Mouse (Mus musculus): ENCODE measurements around the gene Chd3. TPM values are rescaled to one million over a fixed set of nuclear protein-coding genes. Genes with fewer than 3 reads are reported as not detected.
"Not testable (repeated sequence)": the region's sequence is repeated elsewhere in the genome, so short reads cannot be mapped to it uniquely, and the experiment has no call there.

Gene Chd3
- polyA plus RNA-seq, 1 experiment from 2014 or later: 68.0 TPM

- peak overlapping the region; percentile 75 for H3K4me2 ChIP-seq (ENCODE audit: low read length)
- H3K36me3 ChIP-seq (ENCODE audit: control insufficient read depth, insufficient read depth, low read length): 0 out of 2 replicates have a peak, but pooled peaks cover 2% of the 10 kb centered on the region
- H3K9ac ChIP-seq (ENCODE audit: low read depth, low read length): peak overlapping the region; percentile 81
- ATAC-seq: no peak
- peak overlapping the region; percentile 63 for H3K4me3 ChIP-seq (ENCODE audit: low read length)
- 17% methylated on average over 18 of the region's 18 CpGs for whole genome bisulfite sequencing
- H3K9me3 ChIP-seq (ENCODE audit: control insufficient read depth, low read length): no peaks in the 10 kb centered on the region
- H3K27me3 ChIP-seq (replicated peaks; ENCODE audit: control insufficient read depth, insufficient read depth, low read length): no peaks in the 10 kb centered on the region
- H3K4me1 ChIP-seq (ENCODE audit: control insufficient read depth, insufficient read depth, low read depth, low read length): peaks cover 37% of the 10 kb centered on the region
- H3K27ac ChIP-seq (ENCODE audit: low read depth, low read length): peak overlapping the region; percentile 89
Observed at GRCm38 (mm10) chr11:69322693-69323471, 46.3 kb downstream of the Chd3 start.

- Histone ChIP-seq H3K27me3 (replicated peaks; ENCODE audit: control insufficient read depth, insufficient read depth, low read length) (no peaks in the 10 kb centered on the region), H3K36me3 (ENCODE audit: control insufficient read depth, insufficient read depth, low read length) (peaks cover 5% of the 10 kb centered on the region; the same call in 1 of the 2 replicates), H3K4me2 (ENCODE audit: low read length) (peak overlapping the region; percentile 75), H3K9ac (ENCODE audit: low read depth, low read length) (no peak overlapping the region), H3K27ac (ENCODE audit: low read depth, low read length) (no peak overlapping the region), H3K9me3 (ENCODE audit: control insufficient read depth, low read length) (no peaks in the 10 kb centered on the region), H3K4me1 (ENCODE audit: control insufficient read depth, insufficient read depth, low read depth, low read length) (peaks cover 36% of the 10 kb centered on the region), H3K4me3 (ENCODE audit: low read length) (no peak overlapping the region)
- no peak for ATAC-seq
- WGBS: 47% methylated on average over 6 of the region's 6 CpGs
Observed at GRCm38 (mm10) chr11:69322010-69322409, 47.2 kb downstream of the Chd3 start.

- H3K36me3 ChIP-seq (ENCODE audit: control insufficient read depth, insufficient read depth, low read length): peaks cover 5% of the 10 kb centered on the region; the same call in 1 of the 2 replicates
- H3K9me3 ChIP-seq (ENCODE audit: control insufficient read depth, low read length): no peaks in the 10 kb centered on the region
- H3K27me3 ChIP-seq (replicated peaks; ENCODE audit: control insufficient read depth, insufficient read depth, low read length): no peaks in the 10 kb centered on the region
- H3K4me1 ChIP-seq (ENCODE audit: control insufficient read depth, insufficient read depth, low read depth, low read length): peaks cover 31% of the 10 kb centered on the region
- H3K4me3 ChIP-seq (ENCODE audit: low read length): no peak overlapping the region
- no peak overlapping the region for H3K27ac ChIP-seq (ENCODE audit: low read depth, low read length)
- 88% methylated on average over 6 of the region's 6 CpGs for WGBS
- H3K9ac ChIP-seq (ENCODE audit: low read depth, low read length): no peak overlapping the region
- no peak for ATAC-seq
- H3K4me2 ChIP-seq (ENCODE audit: low read length): peak overlapping the region; percentile 75; the same call in 1 of the 2 replicates
Observed at GRCm38 (mm10) chr11:69321580-69321979, 47.6 kb downstream of the Chd3 start.

DNA sequence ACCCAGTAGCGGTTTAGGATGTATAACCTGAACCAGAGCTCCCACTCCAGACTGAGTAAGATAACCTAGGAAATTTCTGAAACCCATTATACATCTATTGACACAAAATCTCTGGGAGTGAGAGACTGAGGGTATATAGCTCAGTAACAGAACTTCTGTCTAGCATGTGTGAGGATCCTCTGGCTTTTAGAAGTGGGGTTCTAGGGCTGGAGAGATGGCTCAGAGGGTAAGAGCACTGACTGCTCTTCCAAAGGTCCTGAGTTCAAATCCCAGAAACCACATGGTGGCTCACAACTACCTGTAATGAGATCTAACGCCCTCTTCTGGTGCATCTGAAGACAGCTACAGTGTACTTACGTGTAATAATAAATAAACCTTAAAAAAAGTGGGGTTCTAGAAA, 51.2 kb downstream of the Chd3 start:
- not testable (repeated sequence) for H3K9ac ChIP-seq (ENCODE audit: low read depth, low read length); H3K27ac ChIP-seq (ENCODE audit: low read depth, low read length); H3K27me3 ChIP-seq (replicated peaks; ENCODE audit: control insufficient read depth, insufficient read depth, low read length); ATAC-seq; H3K4me2 ChIP-seq (ENCODE audit: low read length); H3K36me3 ChIP-seq (ENCODE audit: control insufficient read depth, insufficient read depth, low read length); H3K9me3 ChIP-seq (ENCODE audit: control insufficient read depth, low read length); H3K4me3 ChIP-seq (ENCODE audit: low read length)
- WGBS: 88% methylated on average over 3 of the region's 3 CpGs
- peaks cover 18% of the 10 kb centered on the region for H3K4me1 ChIP-seq (ENCODE audit: control insufficient read depth, insufficient read depth, low read depth, low read length)

- H3K9me3 ChIP-seq (ENCODE audit: control insufficient read depth, low read length): no peaks in the 10 kb centered on the region
- H3K4me3 ChIP-seq (ENCODE audit: low read length): no peak overlapping the region
- H3K9ac ChIP-seq (ENCODE audit: low read depth, low read length): no peak overlapping the region
- H3K4me1 ChIP-seq (ENCODE audit: control insufficient read depth, insufficient read depth, low read depth, low read length): peaks cover 5% of the 10 kb centered on the region
- H3K36me3 ChIP-seq (ENCODE audit: control insufficient read depth, insufficient read depth, low read length): peaks cover 5% of the 10 kb centered on the region; the same call in 1 of the 2 replicates
- ATAC-seq: no peak
- 98% methylated on average over 6 of the region's 6 CpGs for WGBS
- no peak overlapping the region for H3K4me2 ChIP-seq (ENCODE audit: low read length)
- no peaks in the 10 kb centered on the region for H3K27me3 ChIP-seq (replicated peaks; ENCODE audit: control insufficient read depth, insufficient read depth, low read length)
- H3K27ac ChIP-seq (ENCODE audit: low read depth, low read length): no peak overlapping the region
Observed at GRCm38 (mm10) chr11:69316361-69316760, 52.8 kb downstream of the Chd3 start.

GRCm38 (mm10) chr11:69311266-69311665, 57.9 kb downstream of the Chd3 start:
- Histone ChIP-seq H3K4me3 (ENCODE audit: low read length) (no peak overlapping the region), H3K36me3 (ENCODE audit: control insufficient read depth, insufficient read depth, low read length) (peaks cover 18% of the 10 kb centered on the region), H3K4me1 (ENCODE audit: control insufficient read depth, insufficient read depth, low read depth, low read length) (peaks cover 3% of the 10 kb centered on the region; the same call in 1 of the 2 replicates), H3K27me3 (replicated peaks; ENCODE audit: control insufficient read depth, insufficient read depth, low read length) (no peaks in the 10 kb centered on the region), H3K9me3 (ENCODE audit: control insufficient read depth, low read length) (no peaks in the 10 kb centered on the region), H3K4me2 (ENCODE audit: low read length) (no peak overlapping the region), H3K9ac (ENCODE audit: low read depth, low read length) (no peak overlapping the region), H3K27ac (ENCODE audit: low read depth, low read length) (peak overlapping the region; percentile 5; the same call in 1 of the 2 replicates)
- no peak for ATAC-seq
- WGBS: 65% methylated on average over 7 of the region's 7 CpGs

DNA sequence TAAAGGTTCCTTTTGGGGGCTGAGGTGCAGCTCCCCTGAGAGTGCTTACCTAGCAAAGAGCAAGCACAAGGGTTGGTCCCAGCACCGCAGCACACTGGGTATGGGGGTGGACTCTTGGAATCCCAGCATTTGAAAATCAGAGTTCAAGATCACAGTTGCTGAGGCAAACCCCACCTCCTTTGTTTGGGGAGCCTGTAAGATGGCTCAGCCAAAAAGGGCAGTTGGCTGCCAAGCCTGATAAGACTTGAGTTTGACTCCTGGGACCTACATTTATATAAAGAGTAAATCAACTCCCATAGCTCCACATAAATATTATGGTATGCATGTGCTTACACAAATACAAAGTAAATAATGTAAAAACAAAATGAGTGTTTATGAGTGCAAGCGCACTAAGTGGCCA, 63.2 kb downstream of the Chd3 start:
- Histone ChIP-seq H3K9ac (ENCODE audit: low read depth, low read length) (no peak overlapping the region), H3K4me1 (ENCODE audit: control insufficient read depth, insufficient read depth, low read depth, low read length) (no peaks in the 10 kb centered on the region; the same call in 1 of the 2 replicates), H3K27ac (ENCODE audit: low read depth, low read length) (no peak overlapping the region), H3K36me3 (ENCODE audit: control insufficient read depth, insufficient read depth, low read length) (peaks cover 27% of the 10 kb centered on the region), H3K4me2 (ENCODE audit: low read length) (no peak overlapping the region), H3K4me3 (ENCODE audit: low read length) (no peak overlapping the region), H3K9me3 (ENCODE audit: control insufficient read depth, low read length) (no peaks in the 10 kb centered on the region), H3K27me3 (replicated peaks; ENCODE audit: control insufficient read depth, insufficient read depth, low read length) (no peaks in the 10 kb centered on the region)
- ATAC-seq: no peak
- WGBS: 98% methylated on average over 2 of the region's 2 CpGs

- no peak for ATAC-seq
- 95% methylated on average over 9 of the region's 9 CpGs for WGBS
Observed at GRCm38 (mm10) chr11:69305291-69305690, 63.9 kb downstream of the Chd3 start.

GRCm38 (mm10) chr11:69302817-69303216, 66.4 kb downstream of the Chd3 start:
- WGBS: 86% methylated on average over 7 of the region's 7 CpGs
- ATAC-seq: no peak
- H3K4me2 ChIP-seq (ENCODE audit: low read length): no peak overlapping the region
- no peak overlapping the region for H3K27ac ChIP-seq (ENCODE audit: low read depth, low read length)
- H3K4me3 ChIP-seq (ENCODE audit: low read length): no peak overlapping the region
- H3K36me3 ChIP-seq (ENCODE audit: control insufficient read depth, insufficient read depth, low read length): peaks cover 15% of the 10 kb centered on the region
- H3K27me3 ChIP-seq (replicated peaks; ENCODE audit: control insufficient read depth, insufficient read depth, low read length): no peaks in the 10 kb centered on the region
- no peaks in the 10 kb centered on the region for H3K4me1 ChIP-seq (ENCODE audit: control insufficient read depth, insufficient read depth, low read depth, low read length)
- H3K9me3 ChIP-seq (ENCODE audit: control insufficient read depth, low read length): no peaks in the 10 kb centered on the region
- H3K9ac ChIP-seq (ENCODE audit: low read depth, low read length): no peak overlapping the region

More at GRCm38 (mm10) chr11:69305291-69305690, 63.9 kb downstream of the Chd3 start:
- H3K9ac ChIP-seq (ENCODE audit: low read depth, low read length): no peak overlapping the region
- H3K9me3 ChIP-seq (ENCODE audit: control insufficient read depth, low read length): no peaks in the 10 kb centered on the region
- H3K36me3 ChIP-seq (ENCODE audit: control insufficient read depth, insufficient read depth, low read length): peaks cover 27% of the 10 kb centered on the region
- H3K27ac ChIP-seq (ENCODE audit: low read depth, low read length): no peak overlapping the region
- no peak overlapping the region for H3K4me2 ChIP-seq (ENCODE audit: low read length)
- no peaks in the 10 kb centered on the region for H3K4me1 ChIP-seq (ENCODE audit: control insufficient read depth, insufficient read depth, low read depth, low read length)
- H3K27me3 ChIP-seq (replicated peaks; ENCODE audit: control insufficient read depth, insufficient read depth, low read length): no peaks in the 10 kb centered on the region
- no peak overlapping the region for H3K4me3 ChIP-seq (ENCODE audit: low read length)

All from hindbrain, embryonic 16.5 days (tissue).